Mouse (Mus musculus) left cerebral cortex, postnatal 14 days (tissue): ENCODE data around the gene Arfip1. TPM values are rescaled to one million over a fixed set of nuclear protein-coding genes. Genes with fewer than 3 reads are reported as not detected.

Source experiments
- DNase-seq, 2 experiments: peaks; one replicate each; pipeline ENCODE4 v3.0.0; 2021 to 2022; ENCODE audit warnings: low spot score in 2 of 2, mixed read lengths in 1 of 2
- intact Hi-C: fragments of 180-260 bp; cut with DNase I; formaldehyde crosslinking; loops from one replicate; pipeline ENCODE4 v1.15.1; 2025
- long read RNA-seq, 2 experiments: library from polyadenylated mRNA; stranded (forward); transcript quantifications; one replicate each; pipeline ENCODE4 v2.0.0; 2021
- total RNA-seq, 2 experiments: library from RNA; stranded (reverse); gene quantifications; 2 replicates each; pipeline ENCODE4 v1.2.3; 2021

Gene Arfip1
- 10 to 100 TPM; 15.5 to 16.3 TPM for total RNA-seq
- long read RNA-seq, experiment 1, transcript Arfip1-201 (8 exons, 2,799 nt): major isoform, 9 of 16 reads
- long read RNA-seq, experiment 1, partial matches to known transcripts: 0 of 16 reads
- long read RNA-seq, experiment 1, other reads (novel, unspliced or antisense): 6 of 16 reads
- long read RNA-seq, experiment 2, transcript Arfip1-201 (8 exons, 2,799 nt): major isoform, 8 of 16 reads
- long read RNA-seq, experiment 2, partial matches to known transcripts: 0 of 16 reads
- long read RNA-seq, experiment 2, other reads (novel, unspliced or antisense): 6 of 16 reads

GRCm38 (mm10) chr3:84582023-84582912 lies at the start of gene Arfip1:
Gene Arfip1 (minus strand): TSS chr3:84582625.
- DNase-seq: peak; percentile 92 to 95

GRCm38 (mm10) chr3:84631586-84631985 lies 49.2 kb upstream of the Arfip1 start:
- intact Hi-C loops: no loop called here
- DNase-seq: no peak

More at GRCm38 (mm10) chr3:84582023-84582912, at the start of gene Arfip1:
- intact Hi-C loops: no loop called here

- DNase-seq: no peak
- intact Hi-C loops: no loop called here
Measured at GRCm38 (mm10) chr3:84622026-84622425, 39.6 kb upstream of the Arfip1 start.

- DNase-seq: no peak
Measured at GRCm38 (mm10) chr3:84619725-84620124, 37.3 kb upstream of the Arfip1 start.

GRCm38 (mm10) chr3:84619056-84619455 lies 36.6 kb upstream of the Arfip1 start:
- no peak for DNase-seq
- intact Hi-C loops: loop anchor here (5.0 to 10.0 kb wide), 3 partner anchors 73 to 266 kb away; no protein-coding TSS in a partner anchor

More at GRCm38 (mm10) chr3:84619725-84620124, 37.3 kb upstream of the Arfip1 start:
- intact Hi-C loops: loop anchor here (5.0 to 10.0 kb wide), 3 partner anchors 73 to 265 kb away; no protein-coding TSS in a partner anchor

GRCm38 (mm10) chr3:84618627-84619026 lies 36.2 kb upstream of the Arfip1 start:
- intact Hi-C loops: loop anchor here (5.0 to 10.0 kb wide), 3 partner anchors 74 to 266 kb away; no protein-coding TSS in a partner anchor
- DNase-seq: no peak

- intact Hi-C loops: loop anchor here (5.0 to 10.0 kb wide), 3 partner anchors 76 to 269 kb away; no protein-coding TSS in a partner anchor
- no peak for DNase-seq
Measured at GRCm38 (mm10) chr3:84615856-84616225, 33.4 kb upstream of the Arfip1 start.

GRCm38 (mm10) chr3:84615050-84615855 lies 32.8 kb upstream of the Arfip1 start:
- intact Hi-C loops: loop anchor here (5.0 to 10.0 kb wide), 3 partner anchors 77 to 270 kb away; no protein-coding TSS in a partner anchor
- peak; percentile 50 to 55 for DNase-seq

GRCm38 (mm10) chr3:84610183-84610710 lies 27.8 kb upstream of the Arfip1 start:
- no peak for DNase-seq
- intact Hi-C loops: loop anchor here (10.0 kb wide), 2 partner anchors 235 to 275 kb away; no protein-coding TSS in a partner anchor

GRCm38 (mm10) chr3:84603212-84603611 lies 20.8 kb upstream of the Arfip1 start:
- intact Hi-C loops: no loop called here
- no peak for DNase-seq

- DNase-seq: no peak
- intact Hi-C loops: no loop called here
Measured at GRCm38 (mm10) chr3:84602759-84603158, 20.3 kb upstream of the Arfip1 start.

- intact Hi-C loops: no loop called here
Measured at GRCm38 (mm10) chr3:84601870-84602495, 19.6 kb upstream of the Arfip1 start.

GRCm38 (mm10) chr3:84598756-84599155 lies 16.3 kb upstream of the Arfip1 start:
- intact Hi-C loops: no loop called here
- no peak for DNase-seq

More at GRCm38 (mm10) chr3:84601870-84602495, 19.6 kb upstream of the Arfip1 start:
- DNase-seq: no peak

- intact Hi-C loops: no loop called here
- no peak for DNase-seq
Measured at GRCm38 (mm10) chr3:84597996-84598734, 15.7 kb upstream of the Arfip1 start.

GRCm38 (mm10) chr3:84595677-84596234 lies 13.3 kb upstream of the Arfip1 start:
- DNase-seq: no peak
- intact Hi-C loops: no loop called here

- intact Hi-C loops: no loop called here
- DNase-seq: peak; percentile 52 to 58
Measured at GRCm38 (mm10) chr3:84594894-84595676, 12.7 kb upstream of the Arfip1 start.

- intact Hi-C loops: no loop called here
Measured at GRCm38 (mm10) chr3:84593274-84593673, 10.8 kb upstream of the Arfip1 start, which contains the start of gene Tigd4. Gene Tigd4 (plus strand): TSS chr3:84593574.

More at GRCm38 (mm10) chr3:84593274-84593673, 10.8 kb upstream of the Arfip1 start, which contains the start of gene Tigd4:
- no peak for DNase-seq
